Mouse (Mus musculus) heart, embryonic 13.5 days (tissue): ENCODE data around the gene Adad2. TPM values are rescaled to one million over a fixed set of nuclear protein-coding genes. Genes with fewer than 3 reads are reported as not detected.

Source experiments
- ATAC-seq: fragments of 200-750 bp; cut with Nextera tagmentation; 2 replicates; pipeline ENCODE4 v1.8.0; 2017; ENCODE audit warnings: moderate TSS enrichment; ENCODE audit not compliant: insufficient number of reproducible peaks, low FRiP score, low TSS enrichment; ENCODE audit errors: extremely low read depth
- H3K27ac ChIP-seq: fragments of 300-500 bp; sonication (generic); replicated peaks from 2 replicates; pipeline ENCODE4 v1.5.1; 2015; ENCODE audit warnings: moderate library complexity, mild to moderate bottlenecking, inconsistent platforms
- H3K27me3 ChIP-seq: fragments of 300-500 bp; sonication (generic); replicated peaks from 2 replicates; pipeline ENCODE4 v1.6.1; 2015; ENCODE audit warnings: mild to moderate bottlenecking, inconsistent platforms
- H3K36me3 ChIP-seq: fragments of 300-500 bp; sonication (generic); 2 replicates; pipeline ENCODE4 v1.6.1; 2015; ENCODE audit warnings: mild to moderate bottlenecking, inconsistent platforms
- H3K4me1 ChIP-seq: fragments of 300-500 bp; sonication (generic); 2 replicates; pipeline ENCODE4 v1.6.1; 2015; ENCODE audit warnings: inconsistent platforms
- H3K4me2 ChIP-seq: fragments of 300-500 bp; sonication (generic); 2 replicates; pipeline ENCODE4 v1.6.1; 2015; ENCODE audit warnings: inconsistent platforms, mild to moderate bottlenecking, moderate library complexity
- H3K4me3 ChIP-seq: fragments of 300-500 bp; sonication (generic); 2 replicates; pipeline ENCODE4 v1.5.1; 2015; ENCODE audit warnings: moderate library complexity, mild to moderate bottlenecking, inconsistent platforms
- H3K9ac ChIP-seq: fragments of 300-500 bp; sonication (generic); 2 replicates; pipeline ENCODE4 v1.6.1; 2015; ENCODE audit warnings: inconsistent platforms, mild to moderate bottlenecking, moderate library complexity
- H3K9me3 ChIP-seq: fragments of 300-500 bp; sonication (generic); 2 replicates; pipeline ENCODE4 v1.6.1; 2016; ENCODE audit warnings: inconsistent platforms
- WGBS: fragments of 180-500 bp; shearing (Covaris S2); methylation state at CpG from one replicate; pipeline ENCODE4 v1.1.7; 2015; ENCODE audit warnings: mixed read lengths; 5-methylcytosine and 5-hydroxymethylcytosine counted together
- polyA plus RNA-seq: library from polyadenylated mRNA; unstranded; fragments of >200 nt; fragmentation: Nextera tagmentation; extraction: Ambion mirVana; gene quantifications from 2 replicates; pipeline ENCODE4 v1.2.1, GENCODE M21; 2015

Adad2 gene
- polyA plus RNA-seq, 1 experiment from 2014 or later: not detected

- 60% methylated on average over 5 of the region's 5 CpGs for WGBS
- H3K4me1 ChIP-seq: peaks cover 2% of the 10 kb centered on the region
- H3K9me3 ChIP-seq: 0 out of 2 replicates have a peak, but pooled peaks cover under 1% of the 10 kb centered on the region
- H3K27ac ChIP-seq: no peak overlapping the region
- no peaks in the 10 kb centered on the region for H3K36me3 ChIP-seq
- no peak overlapping the region for H3K4me2 ChIP-seq
- H3K4me3 ChIP-seq: no peak overlapping the region
- peaks cover 26% of the 10 kb centered on the region for H3K27me3 ChIP-seq
- H3K9ac ChIP-seq: no peak overlapping the region
- ATAC-seq: no peak
Measured at GRCm38 (mm10) chr8:119641058-119641457, 28.5 kb downstream of the Adad2 start.

DNA sequence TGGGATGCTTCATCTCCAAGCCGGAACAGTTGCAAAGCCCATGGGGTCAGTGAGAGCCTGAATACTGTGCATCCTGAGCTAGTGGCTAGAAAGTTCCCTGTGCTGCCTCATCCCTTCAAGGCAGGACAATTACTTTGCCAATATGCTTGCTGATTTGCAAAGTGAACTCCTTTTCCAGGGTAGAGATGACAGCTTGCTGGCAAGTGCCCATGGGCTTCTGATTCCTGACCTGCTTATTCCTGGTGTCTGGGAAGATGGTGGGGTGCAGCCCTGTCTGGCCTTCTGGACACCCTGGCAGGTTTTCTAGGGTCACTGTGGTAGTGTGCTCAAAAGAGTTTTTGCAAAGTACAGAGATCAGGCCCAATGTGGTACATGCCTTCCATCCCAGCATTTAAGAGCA lies 30.4 kb downstream of the Adad2 start:
- no peak for ATAC-seq
- Histone ChIP-seq H3K27me3 (peaks cover 11% of the 10 kb centered on the region), H3K4me3 (no peak overlapping the region), H3K4me1 (no peaks in the 10 kb centered on the region), H3K9ac (no peak overlapping the region), H3K36me3 (no peaks in the 10 kb centered on the region), H3K4me2 (no peak overlapping the region), H3K27ac (no peak overlapping the region), H3K9me3 (0 out of 2 replicates have a peak, but pooled peaks cover 7% of the 10 kb centered on the region)
- WGBS: 71% methylated on average over 1 of the region's 1 CpGs

DNA sequence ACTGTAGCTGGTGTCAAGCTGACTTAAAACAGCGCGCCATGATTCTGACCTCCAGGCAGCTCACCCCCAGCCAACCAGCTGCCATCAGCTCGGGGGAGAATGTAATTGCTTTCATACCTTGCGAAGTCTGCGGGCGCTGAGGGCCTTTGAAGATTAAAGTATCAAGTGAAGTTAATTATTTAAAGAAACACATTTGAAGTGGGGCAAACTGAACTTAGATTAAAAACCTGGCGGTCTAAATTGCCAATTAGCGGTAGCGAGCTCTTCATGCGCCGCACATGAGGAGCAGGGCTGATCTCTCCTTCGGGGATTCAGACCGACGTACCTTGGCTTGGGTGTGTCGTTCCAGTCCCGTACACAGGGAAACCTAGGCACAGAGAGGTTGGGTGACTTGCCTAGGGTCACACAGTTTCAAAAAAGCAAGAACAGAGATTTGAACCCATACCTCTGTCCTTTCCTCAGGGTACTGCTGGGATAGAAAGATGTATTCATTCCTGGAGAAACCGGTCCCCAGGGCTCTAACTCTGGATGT lies 31.9 kb downstream of the Adad2 start:
- H3K36me3 ChIP-seq: no peaks in the 10 kb centered on the region
- no peak overlapping the region for H3K9ac ChIP-seq
- H3K27ac ChIP-seq: no peak overlapping the region
- peaks cover 11% of the 10 kb centered on the region for H3K27me3 ChIP-seq
- 0 out of 2 replicates have a peak, but pooled peaks cover 7% of the 10 kb centered on the region for H3K9me3 ChIP-seq
- H3K4me3 ChIP-seq: no peak overlapping the region
- no peaks in the 10 kb centered on the region for H3K4me1 ChIP-seq
- WGBS: 84% methylated on average over 17 of the region's 17 CpGs
- H3K4me2 ChIP-seq: no peak overlapping the region
- no peak for ATAC-seq

DNA sequence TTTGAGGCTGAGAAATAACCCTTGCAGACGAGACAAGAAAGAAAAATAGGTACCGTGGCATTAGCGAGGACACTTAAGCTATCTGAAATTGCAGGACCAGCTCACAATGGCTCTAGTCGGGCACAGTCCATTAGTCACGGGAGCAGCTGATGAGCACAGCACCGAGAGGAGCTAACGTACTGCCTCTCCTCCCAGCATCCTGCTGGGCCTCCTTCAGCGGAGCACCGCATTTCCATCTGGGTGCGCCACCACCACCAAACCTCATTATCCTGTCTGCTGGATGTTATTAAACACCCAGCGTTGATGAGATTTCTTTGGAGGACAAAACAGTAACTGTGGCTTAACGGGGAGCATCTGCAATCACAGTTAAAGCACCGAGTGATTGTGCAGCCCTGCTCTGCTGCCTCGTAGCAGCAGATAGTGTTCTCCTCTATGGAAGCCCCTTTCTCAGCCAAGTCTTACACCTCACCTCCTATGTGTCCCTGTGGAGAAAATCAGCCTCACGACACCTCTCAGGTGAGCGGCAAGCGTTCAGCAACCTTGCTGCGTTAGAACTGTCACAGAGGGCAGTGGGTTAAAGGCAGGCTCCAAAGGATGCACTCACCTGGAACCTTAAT lies 32.5 kb downstream of the Adad2 start:
- Histone ChIP-seq H3K4me2 (no peak overlapping the region), H3K9me3 (0 out of 2 replicates have a peak, but pooled peaks cover 7% of the 10 kb centered on the region), H3K4me3 (no peak overlapping the region), H3K36me3 (no peaks in the 10 kb centered on the region), H3K27me3 (peaks cover 7% of the 10 kb centered on the region), H3K4me1 (no peaks in the 10 kb centered on the region), H3K9ac (no peak overlapping the region), H3K27ac (no peak overlapping the region)
- no peak for ATAC-seq
- 59% methylated on average over 18 of the region's 18 CpGs for WGBS

- Histone ChIP-seq H3K36me3 (no peaks in the 10 kb centered on the region), H3K9ac (no peak overlapping the region), H3K4me2 (no peak overlapping the region), H3K9me3 (0 out of 2 replicates have a peak, but pooled peaks cover 7% of the 10 kb centered on the region), H3K4me3 (no peak overlapping the region), H3K4me1 (no peaks in the 10 kb centered on the region), H3K27me3 (peaks cover 10% of the 10 kb centered on the region; the same call in 1 of the 2 replicates), H3K27ac (no peak overlapping the region)
- no peak for ATAC-seq
- WGBS: 64% methylated on average over 3 of the region's 3 CpGs
Measured at GRCm38 (mm10) chr8:119646197-119646596, 33.6 kb downstream of the Adad2 start.

GRCm38 (mm10) chr8:119646846-119647245 lies 34.3 kb downstream of the Adad2 start:
- Histone ChIP-seq H3K4me1 (no peaks in the 10 kb centered on the region), H3K9ac (no peak overlapping the region), H3K9me3 (0 out of 2 replicates have a peak, but pooled peaks cover 7% of the 10 kb centered on the region), H3K36me3 (no peaks in the 10 kb centered on the region), H3K4me2 (no peak overlapping the region), H3K4me3 (no peak overlapping the region), H3K27ac (no peak overlapping the region), H3K27me3 (peaks cover 10% of the 10 kb centered on the region; the same call in 1 of the 2 replicates)
- ATAC-seq: no peak
- 74% methylated on average over 7 of the region's 7 CpGs for WGBS

DNA sequence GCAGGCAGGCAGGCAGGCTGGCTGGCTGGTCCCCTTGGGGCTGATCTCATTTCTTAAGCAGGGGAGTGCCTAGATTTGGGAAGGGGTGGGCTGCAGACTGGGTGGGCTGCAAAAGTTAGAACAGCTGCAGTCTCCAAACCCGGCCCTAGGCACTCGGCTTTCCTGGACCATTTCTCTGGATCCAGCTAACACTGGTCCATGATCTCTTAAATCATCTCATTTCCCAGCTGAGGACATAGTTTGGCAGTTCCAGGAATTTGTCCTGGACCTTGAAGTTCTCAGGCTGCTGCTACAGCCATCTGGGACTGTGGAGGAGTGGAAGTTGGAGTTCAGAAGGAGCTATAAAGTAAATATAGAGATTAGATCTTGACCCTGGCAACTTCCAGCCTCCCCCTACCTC lies 38.8 kb downstream of the Adad2 start:
- H3K27ac ChIP-seq: no peak overlapping the region
- 0 out of 2 replicates have a peak, but pooled peaks cover 4% of the 10 kb centered on the region for H3K9me3 ChIP-seq
- no peak overlapping the region for H3K4me3 ChIP-seq
- WGBS: 56% methylated on average over 2 of the region's 2 CpGs
- no peak overlapping the region for H3K9ac ChIP-seq
- peaks cover 5% of the 10 kb centered on the region; the same call in 1 of the 2 replicates for H3K4me1 ChIP-seq
- H3K4me2 ChIP-seq: no peak overlapping the region
- ATAC-seq: no peak
- H3K36me3 ChIP-seq: no peaks in the 10 kb centered on the region
- peaks cover 4% of the 10 kb centered on the region; the same call in 1 of the 2 replicates for H3K27me3 ChIP-seq

DNA sequence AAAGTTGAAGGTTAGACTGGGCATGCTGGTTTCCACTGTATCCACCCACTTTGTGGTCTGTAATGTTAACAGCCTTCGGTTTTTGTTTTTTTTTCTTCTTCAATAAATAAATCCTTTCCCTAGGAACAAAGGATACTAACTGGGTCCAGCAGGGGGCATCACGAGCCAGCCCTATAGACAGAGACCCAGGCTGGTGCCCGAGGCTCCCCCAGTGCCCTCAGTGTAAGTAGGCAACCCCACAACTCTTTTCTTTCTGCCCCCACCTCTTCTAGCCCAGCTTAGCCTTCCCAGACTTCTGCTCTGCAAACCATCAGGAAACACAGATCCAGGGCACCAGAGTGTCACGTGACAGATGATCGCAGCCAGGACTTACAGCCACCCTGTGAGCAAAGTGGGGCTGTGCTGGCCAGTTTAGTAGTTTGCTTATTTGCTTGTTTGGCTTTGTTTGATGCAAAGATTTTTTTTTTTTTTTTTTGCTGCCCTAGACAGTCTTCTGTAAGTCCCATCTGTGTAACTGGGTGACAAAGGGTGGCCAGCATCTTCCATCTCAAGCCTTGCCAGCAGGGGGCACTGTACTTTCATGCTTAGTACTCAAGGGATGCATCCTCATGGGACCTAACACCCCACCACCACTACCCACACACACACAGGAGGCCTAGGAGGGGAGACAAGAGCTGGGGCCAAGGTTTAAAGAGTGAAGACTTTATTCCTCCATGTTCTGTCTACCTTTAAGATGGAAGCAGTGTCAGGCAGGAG lies 44.3 kb downstream of the Adad2 start:
- Histone ChIP-seq H3K9ac (no peak overlapping the region), H3K27me3 (no peaks in the 10 kb centered on the region; the same call in 1 of the 2 replicates), H3K4me2 (no peak overlapping the region), H3K4me1 (peaks cover 24% of the 10 kb centered on the region), H3K9me3 (no peaks in the 10 kb centered on the region), H3K4me3 (no peak overlapping the region), H3K27ac (0 out of 2 replicates have a peak overlapping the region, but pooled peaks have one; percentile 20), H3K36me3 (no peaks in the 10 kb centered on the region)
- no peak for ATAC-seq
- WGBS: 41% methylated on average over 5 of the region's 5 CpGs

- H3K9ac ChIP-seq: peak overlapping the region; percentile 8; the same call in 1 of the 2 replicates
- H3K4me3 ChIP-seq: no peak overlapping the region
- 0 out of 2 replicates have a peak, but pooled peaks have one; percentile 28 for ATAC-seq
- no peaks in the 10 kb centered on the region for H3K9me3 ChIP-seq
- no peak overlapping the region for H3K27ac ChIP-seq
- WGBS: 7% methylated on average over 9 of the region's 9 CpGs
- no peaks in the 10 kb centered on the region for H3K36me3 ChIP-seq
- peaks cover 31% of the 10 kb centered on the region for H3K4me1 ChIP-seq
- no peak overlapping the region for H3K4me2 ChIP-seq
- H3K27me3 ChIP-seq: no peaks in the 10 kb centered on the region
Measured at GRCm38 (mm10) chr8:119661081-119661480, 48.5 kb downstream of the Adad2 start.

DNA sequence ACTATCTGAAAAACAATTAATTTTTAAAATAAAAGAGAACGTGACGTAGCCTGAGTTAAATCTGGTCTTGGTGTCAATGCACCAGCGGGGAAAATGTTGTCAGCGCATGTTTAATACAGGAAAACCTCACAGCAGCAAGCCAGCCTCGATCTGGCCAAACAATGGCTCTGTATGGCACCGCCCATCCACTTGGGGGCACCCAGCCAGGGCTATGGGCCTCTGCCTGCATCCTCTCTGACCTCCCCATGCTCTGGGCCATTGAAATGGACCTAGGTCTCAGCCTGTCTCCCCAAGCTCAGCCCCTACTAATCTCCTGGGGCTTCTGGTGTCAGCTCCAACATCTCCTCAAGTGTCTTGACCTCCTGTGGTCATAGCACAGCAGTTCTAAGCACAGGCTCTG lies 49.3 kb downstream of the Adad2 start:
- WGBS: 71% methylated on average over 6 of the region's 6 CpGs

DNA sequence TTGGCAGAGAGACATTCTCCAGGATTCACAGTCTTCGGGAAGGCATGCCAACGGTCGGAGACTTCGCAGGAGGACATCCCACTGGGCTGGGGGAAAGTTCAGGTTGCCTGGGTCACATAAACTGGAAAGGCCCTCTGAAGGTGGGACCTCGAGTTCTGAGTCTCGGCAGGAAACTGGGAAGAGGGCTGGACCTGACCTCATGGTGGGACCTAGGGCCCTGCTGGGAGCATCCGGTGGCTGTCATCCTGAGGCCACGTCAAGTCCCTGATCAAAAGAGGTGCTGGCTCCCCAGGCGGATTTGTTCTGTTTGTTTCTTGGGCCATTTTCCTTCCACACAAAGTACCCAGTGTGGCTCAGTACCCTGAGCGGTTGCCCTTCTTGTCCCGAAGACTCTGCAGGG lies 50.9 kb downstream of the Adad2 start:
- Histone ChIP-seq H3K9ac (no peak overlapping the region), H3K27ac (no peak overlapping the region), H3K4me3 (no peak overlapping the region), H3K9me3 (no peaks in the 10 kb centered on the region), H3K27me3 (no peaks in the 10 kb centered on the region), H3K4me1 (peaks cover 39% of the 10 kb centered on the region), H3K4me2 (no peak overlapping the region), H3K36me3 (no peaks in the 10 kb centered on the region)
- WGBS: 59% methylated on average over 11 of the region's 11 CpGs
- ATAC-seq: no peak

More for the DNA sequence above, 49.3 kb downstream of the Adad2 start:
- ATAC-seq: no peak
- no peaks in the 10 kb centered on the region for H3K36me3 ChIP-seq
- H3K9me3 ChIP-seq: no peaks in the 10 kb centered on the region
- H3K4me3 ChIP-seq: no peak overlapping the region
- no peak overlapping the region for H3K9ac ChIP-seq
- H3K27ac ChIP-seq: no peak overlapping the region
- H3K4me1 ChIP-seq: peaks cover 37% of the 10 kb centered on the region
- no peaks in the 10 kb centered on the region for H3K27me3 ChIP-seq
- no peak overlapping the region for H3K4me2 ChIP-seq
